Mouse (Mus musculus) frontal cortex, postnatal 25 days (tissue): ENCODE measurements around the gene Fmnl2.

ENCODE experiments used
- DNase-seq, 2 experiments: peaks; one replicate each; pipeline ENCODE4 v3.0.0; 2022; ENCODE audit warnings: low spot score in 2 of 2

The Fmnl2 gene

DNA sequence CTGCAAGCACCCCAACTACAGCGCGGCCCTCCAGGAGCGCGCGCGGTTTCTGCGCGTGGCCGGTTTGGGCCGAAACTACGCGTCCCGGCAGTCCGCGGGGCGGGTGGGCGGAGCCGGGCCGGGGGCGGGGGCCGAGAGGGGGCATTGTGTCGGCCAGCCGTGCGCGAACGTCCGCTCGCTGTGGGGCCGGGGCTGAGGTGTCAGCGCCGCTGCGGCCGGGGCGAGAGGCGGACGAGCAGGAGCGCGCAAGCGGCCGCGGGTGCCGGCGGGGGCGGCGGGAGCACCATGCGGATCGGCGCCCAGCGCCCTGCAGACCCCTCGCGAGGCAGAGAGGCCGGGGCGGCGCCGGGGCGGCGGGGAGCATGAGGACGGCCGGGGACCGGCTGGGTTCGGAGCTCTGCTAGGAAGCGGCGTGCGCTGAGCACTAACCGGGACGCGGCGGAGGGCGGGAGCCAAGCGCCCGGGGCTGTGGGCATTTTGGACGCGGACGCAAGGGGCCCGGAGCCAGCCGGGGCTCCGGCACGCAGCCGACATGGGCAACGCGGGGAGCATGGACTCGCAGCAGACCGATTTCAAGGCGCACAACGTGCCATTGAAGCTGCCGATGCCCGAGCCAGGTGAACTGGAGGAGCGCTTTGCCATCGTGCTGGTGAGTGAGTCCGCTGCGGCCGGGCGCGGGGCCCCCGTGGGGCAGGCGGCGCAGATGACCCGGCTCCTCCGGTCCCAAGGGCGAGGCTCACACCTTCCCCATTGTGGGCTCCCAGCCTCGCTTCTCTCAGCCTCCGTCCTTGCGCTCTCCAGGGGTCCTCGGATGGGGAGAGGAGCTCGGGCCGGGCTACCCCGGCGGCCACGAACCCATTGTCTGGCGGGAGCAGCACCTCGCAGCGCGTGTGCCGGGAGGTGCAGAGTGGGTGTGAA, at the start of gene Fmnl2:
Gene Fmnl2, plus strand, starts transcription at position 250 of the 918 bp plus-strand sequence.
- peak; percentile 42 to 60 for DNase-seq

GRCm38 (mm10) chr2:52809988-52810387, 47.7 kb upstream of the Fmnl2 start:
- no peak for DNase-seq

- DNase-seq = no peak
Observed at GRCm38 (mm10) chr2:52811691-52812090, 46.0 kb upstream of the Fmnl2 start.

DNA sequence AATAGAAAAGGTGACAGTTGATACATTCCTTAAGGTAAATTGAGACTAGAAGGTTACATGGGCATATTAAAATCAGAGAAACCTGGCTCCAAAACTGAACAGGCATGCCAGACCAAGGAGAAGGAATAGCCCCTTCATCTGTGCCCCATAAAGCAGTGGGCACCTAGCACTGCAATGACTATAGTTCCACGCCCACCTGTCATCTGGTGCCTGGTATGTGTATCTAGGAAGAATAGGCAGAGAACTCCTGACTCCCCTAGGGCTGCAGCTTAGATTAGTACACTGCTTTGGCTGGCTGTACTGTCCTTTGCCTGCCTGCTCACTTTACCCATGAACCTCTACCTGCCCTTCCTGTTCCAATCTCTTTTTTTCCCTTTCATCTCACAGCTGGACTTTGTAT, 40.3 kb upstream of the Fmnl2 start:
- DNase-seq = no peak

DNA sequence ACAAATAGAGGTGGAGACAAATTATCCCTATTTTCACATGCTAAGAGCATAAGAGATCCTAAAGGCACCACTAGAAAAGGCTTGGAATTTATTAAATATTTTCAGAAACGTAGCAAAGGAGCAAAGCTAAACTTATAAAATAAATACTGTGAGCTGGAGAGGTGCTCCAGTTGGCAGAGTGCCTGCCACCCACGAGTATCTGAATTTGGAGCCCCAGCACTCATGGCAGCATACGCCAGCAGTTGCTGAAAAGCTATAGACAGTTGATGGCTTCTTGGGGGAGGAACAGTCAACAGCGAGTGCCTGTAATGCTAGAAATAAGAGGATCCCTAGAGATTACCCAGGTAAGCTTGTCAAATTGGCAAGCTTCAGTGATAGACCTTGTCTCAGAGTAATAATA, 38.7 kb upstream of the Fmnl2 start:
- DNase-seq = peak in 1 of 2 experiments; percentile 5

DNA sequence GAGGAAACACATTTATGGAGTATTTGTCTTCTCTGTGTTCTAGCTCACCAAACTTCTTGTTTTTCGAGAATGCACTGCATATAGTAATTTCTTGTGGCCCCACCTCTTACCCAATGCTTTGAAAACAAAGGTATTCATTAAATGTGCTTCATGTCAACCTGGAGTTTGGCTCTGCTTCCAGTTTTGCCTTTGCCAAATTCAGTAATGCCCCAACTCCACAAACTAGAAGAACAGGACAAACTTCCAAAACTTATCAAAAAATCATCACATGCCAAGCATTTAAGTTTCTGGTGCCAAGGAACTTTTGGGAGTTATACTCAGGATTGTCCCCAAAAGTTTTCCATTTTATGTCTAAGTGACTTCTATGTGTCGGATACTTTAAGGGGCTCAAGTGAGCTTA, 35.4 kb upstream of the Fmnl2 start:
- no peak for DNase-seq

GRCm38 (mm10) chr2:52828077-52828476, 29.6 kb upstream of the Fmnl2 start:
- no peak for DNase-seq

DNA sequence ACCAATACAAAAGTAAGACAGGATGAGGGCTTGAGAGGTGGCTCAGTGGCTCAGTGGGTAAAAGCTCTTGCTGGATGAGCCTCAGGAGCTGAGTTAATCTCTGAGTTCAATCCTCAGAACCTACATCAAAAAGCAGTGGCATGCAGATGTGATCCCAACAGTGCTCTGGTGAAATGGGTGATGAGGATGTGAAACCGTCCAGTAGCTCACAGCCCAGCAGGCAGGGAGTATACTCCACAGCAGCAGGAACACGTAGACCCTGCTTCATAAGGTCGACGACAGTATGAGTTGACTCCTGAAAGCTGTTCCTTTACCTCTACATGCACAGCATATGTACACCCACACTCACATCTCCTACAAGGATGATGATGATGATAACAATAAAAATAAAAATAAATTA, 27.1 kb upstream of the Fmnl2 start:
- no peak for DNase-seq

GRCm38 (mm10) chr2:52831585-52831984, 26.1 kb upstream of the Fmnl2 start:
- no peak for DNase-seq

GRCm38 (mm10) chr2:52835726-52836125, 21.9 kb upstream of the Fmnl2 start:
- no peak for DNase-seq

DNA sequence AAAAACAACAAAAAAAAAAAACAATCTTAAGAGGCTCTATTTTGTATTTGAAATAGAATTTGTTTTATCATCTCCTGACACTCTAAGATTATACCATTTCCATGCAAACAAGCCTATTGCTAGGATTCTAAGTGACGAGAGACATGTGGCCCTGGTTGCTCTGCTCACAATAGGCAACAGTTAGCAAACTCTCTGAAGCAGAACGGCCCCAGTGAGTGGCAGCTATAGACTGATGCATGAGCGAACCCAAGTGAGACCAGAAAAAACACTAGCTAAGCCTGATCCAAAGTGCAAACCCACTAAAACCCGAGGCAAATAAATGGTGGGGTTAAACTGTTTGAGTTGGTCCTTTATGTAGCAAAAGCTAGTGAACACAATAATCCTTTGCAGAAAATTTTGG, 18.6 kb upstream of the Fmnl2 start:
- no peak for DNase-seq

GRCm38 (mm10) chr2:52839868-52840267, 17.8 kb upstream of the Fmnl2 start:
- no peak for DNase-seq

DNA sequence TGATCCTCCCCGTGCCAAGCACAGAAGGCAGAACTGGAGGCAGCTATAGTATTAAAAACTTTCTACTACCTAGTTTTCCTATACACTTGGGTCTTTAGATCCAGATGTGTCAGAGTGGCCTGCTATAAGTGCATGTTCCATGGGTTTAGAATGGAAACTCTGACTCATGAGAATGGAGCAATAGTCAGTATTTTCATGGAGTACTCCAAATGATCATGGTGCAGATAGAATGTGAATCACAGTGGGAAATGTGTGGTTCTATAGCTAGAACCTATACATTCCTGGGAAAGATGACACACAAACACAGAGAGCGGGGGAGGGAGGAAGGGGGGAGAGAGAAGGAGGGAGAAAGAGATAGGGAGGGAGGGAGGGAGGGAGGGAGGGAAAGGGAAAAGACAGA, 13.8 kb upstream of the Fmnl2 start:
- no peak for DNase-seq

DNA sequence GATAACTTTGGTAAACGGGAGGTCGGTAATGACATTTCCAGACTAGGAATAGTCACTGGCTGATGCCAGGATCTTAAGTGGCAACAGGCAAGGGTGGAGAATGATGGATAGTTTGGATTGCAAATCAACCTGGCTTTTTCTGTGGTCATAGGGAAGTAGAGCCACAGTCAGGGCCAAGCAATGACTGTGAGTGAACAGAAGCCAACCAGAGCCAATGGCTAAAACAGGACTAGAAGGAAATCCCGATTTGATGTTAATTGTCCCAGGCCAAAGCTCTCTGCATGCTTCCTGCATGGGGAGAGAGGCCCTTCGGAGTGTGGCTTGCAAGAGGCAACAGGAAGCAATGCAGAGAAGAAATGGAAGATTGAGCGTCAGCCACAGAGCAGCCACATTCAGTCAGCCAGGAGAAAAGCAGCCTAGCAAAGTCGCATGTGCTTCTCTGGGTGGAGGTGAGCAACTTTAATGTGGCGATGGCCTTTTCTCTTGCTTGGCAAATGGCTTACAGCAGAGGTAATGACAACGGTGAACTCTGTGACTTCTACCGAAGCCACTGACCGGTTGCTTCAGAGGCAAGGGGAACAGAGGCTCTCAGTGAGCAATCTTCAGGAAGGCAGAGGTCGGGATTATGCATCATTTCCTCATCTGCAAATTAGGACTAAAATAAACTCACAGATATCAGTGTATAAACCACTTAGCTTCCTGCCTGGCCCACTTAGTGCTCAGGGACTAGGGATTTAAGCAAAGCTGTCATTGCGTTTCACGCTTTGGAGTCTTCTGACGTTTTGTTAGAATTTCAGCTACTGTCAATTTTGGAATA, 12.5 kb upstream of the Fmnl2 start:
- DNase-seq = no peak

- DNase-seq = no peak
Observed at GRCm38 (mm10) chr2:52846506-52846905, 11.2 kb upstream of the Fmnl2 start.

DNA sequence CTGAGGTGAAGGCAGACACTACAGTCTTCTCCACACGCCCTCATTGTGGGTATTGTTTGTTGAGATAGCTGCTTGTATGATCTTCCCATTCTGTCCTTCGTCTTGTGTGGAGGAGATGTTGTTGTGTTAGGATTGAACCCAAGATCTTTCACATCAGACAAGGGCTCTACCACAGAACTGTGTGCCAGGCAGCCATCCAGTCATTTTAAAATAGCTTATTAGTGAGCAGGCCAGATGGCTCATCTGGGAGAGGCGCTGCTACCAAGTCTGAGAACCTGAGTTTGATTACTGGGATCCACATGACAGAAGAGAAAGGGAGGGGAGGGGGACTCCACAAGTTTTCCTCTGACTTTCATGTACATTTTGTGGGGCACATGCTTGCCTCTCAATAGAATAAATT, 8.6 kb upstream of the Fmnl2 start:
- no peak for DNase-seq

GRCm38 (mm10) chr2:52858529-52859465, 1.1 kb downstream of the Fmnl2 start:
- peak; percentile 10 to 11 for DNase-seq

DNA sequence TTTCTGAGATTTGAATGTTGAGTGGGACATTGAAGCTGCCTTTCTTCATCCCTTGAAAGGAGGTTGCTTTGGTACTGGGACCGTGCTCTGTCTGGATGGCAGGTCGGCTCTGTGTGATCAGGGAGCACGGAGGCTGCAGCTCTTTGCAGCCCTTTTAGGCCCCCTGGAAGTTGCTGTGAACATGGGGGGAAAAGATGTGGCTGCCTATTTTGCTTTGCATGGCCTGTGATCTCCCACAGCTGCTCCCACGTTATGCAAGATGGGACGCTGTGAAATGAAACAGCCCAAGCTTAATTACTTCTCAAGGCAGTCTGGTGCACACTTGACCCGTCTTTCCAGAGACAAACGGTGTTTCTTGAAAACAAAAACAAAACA, 1.8 kb downstream of the Fmnl2 start:
- no peak for DNase-seq

- no peak for DNase-seq
Observed at GRCm38 (mm10) chr2:52860111-52860775, 2.6 kb downstream of the Fmnl2 start.

DNA sequence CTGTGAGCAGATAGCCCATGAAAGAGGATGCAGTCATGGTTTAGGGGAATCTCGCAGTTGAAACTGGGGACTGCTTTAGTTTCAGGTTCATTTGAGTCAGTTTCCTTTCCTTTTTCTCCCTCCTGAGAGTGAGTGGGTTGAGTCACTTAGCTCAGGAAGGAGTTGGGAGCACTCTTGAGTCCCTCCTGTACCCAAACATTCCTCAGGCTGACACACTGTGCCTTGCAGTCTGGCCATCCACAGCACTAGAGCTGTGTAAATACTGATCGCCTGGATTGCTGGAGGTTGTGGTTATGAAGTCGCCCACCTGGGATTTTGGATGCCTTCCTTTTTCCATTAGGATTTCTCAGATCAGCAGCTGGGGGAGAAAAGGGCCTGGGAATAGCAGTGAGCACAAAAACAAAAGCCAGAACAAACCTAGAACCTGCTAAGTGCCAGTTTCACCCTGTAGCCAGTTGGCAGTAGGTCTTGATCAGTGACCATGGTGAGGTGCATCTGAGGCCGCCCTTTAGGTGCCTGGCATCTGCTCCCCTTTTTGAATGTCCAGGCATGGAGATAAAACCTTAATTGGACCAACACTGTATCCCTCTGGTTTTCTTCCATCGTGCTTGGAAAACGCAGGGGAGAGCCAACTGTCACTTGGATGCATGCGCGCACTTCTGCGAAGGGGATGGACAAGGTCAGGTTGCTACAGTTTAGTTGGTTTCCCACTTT, 4.5 kb downstream of the Fmnl2 start:
- no peak for DNase-seq

- no peak for DNase-seq
Observed at GRCm38 (mm10) chr2:52862760-52863124, 5.1 kb downstream of the Fmnl2 start.
